Mouse (Mus musculus) hindbrain, embryonic 14.5 days (tissue): Measurements from ENCODE around the gene Myh6. TPM values are rescaled to one million over a fixed set of nuclear protein-coding genes. Genes with fewer than 3 reads are reported as not detected.
"Not testable (repeated sequence)": the region's sequence is repeated elsewhere in the genome, so short reads cannot be mapped to it uniquely, and the experiment has no call there.

Source experiments
- ATAC-seq: fragments of 200-750 bp; cut with Nextera tagmentation; 2 replicates; pipeline ENCODE4 v1.8.0; 2017; ENCODE audit warnings: moderate number of reproducible peaks, mild to moderate bottlenecking, moderate TSS enrichment, moderate library complexity; ENCODE audit not compliant: low FRiP score
- DNase-seq: peaks from one replicate; pipeline ENCODE4 v3.0.0-alpha.2; 2015; ENCODE audit warnings: low spot score
- H3K27ac ChIP-seq: fragments of 300-500 bp; sonication (generic); 2 replicates; pipeline ENCODE4 v1.5.1; 2014; ENCODE audit warnings: mild to moderate bottlenecking, moderate library complexity
- H3K27me3 ChIP-seq: fragments of 300-500 bp; sonication (generic); 2 replicates; pipeline ENCODE4 v1.6.1; 2014; ENCODE audit warnings: mild to moderate bottlenecking, low read length, mixed read lengths; ENCODE audit not compliant: control insufficient read depth, insufficient read depth
- H3K36me3 ChIP-seq: fragments of 300-500 bp; sonication (generic); replicated peaks from 2 replicates; pipeline ENCODE4 v1.6.1; 2014; ENCODE audit not compliant: control insufficient read depth, insufficient read depth
- H3K4me1 ChIP-seq: fragments of 300-500 bp; sonication (generic); replicated peaks from 2 replicates; pipeline ENCODE4 v1.6.1; 2014; ENCODE audit warnings: antibody characterized with exemption, low read length, mixed read lengths; ENCODE audit not compliant: control insufficient read depth, insufficient read depth
- H3K4me2 ChIP-seq: fragments of 300-500 bp; sonication (generic); replicated peaks from 2 replicates; pipeline ENCODE4 v1.6.1; 2014; ENCODE audit warnings: mild to moderate bottlenecking, moderate library complexity
- H3K4me3 ChIP-seq: fragments of 300-500 bp; sonication (generic); replicated peaks from 2 replicates; pipeline ENCODE4 v1.5.1; 2014; ENCODE audit warnings: mild to moderate bottlenecking, low read length
- H3K9ac ChIP-seq: fragments of 300-500 bp; sonication (generic); 2 replicates; pipeline ENCODE4 v1.6.1; 2014
- H3K9me3 ChIP-seq: fragments of 300-500 bp; sonication (generic); 2 replicates; pipeline ENCODE4 v1.6.1; 2016; ENCODE audit warnings: low read length; ENCODE audit not compliant: control insufficient read depth
- WGBS: fragments of 180-500 bp; shearing (Covaris S2); extraction: QIAGEN DNeasy Blood & Tissue Kit; methylation state at CpG from one replicate; pipeline ENCODE4 v1.1.7; 2014; 5-methylcytosine and 5-hydroxymethylcytosine counted together
- polyA plus RNA-seq: library from polyadenylated mRNA; unstranded; fragments of >200 nt; fragmentation: Nextera tagmentation; extraction: Ambion mirVana; gene quantifications from 2 replicates; pipeline ENCODE4 v1.2.1, GENCODE M21; 2014

Gene Myh6
- polyA plus RNA-seq, 1 experiment from 2014 or later: 2.1 TPM

GRCm38 (mm10) chr14:54981934-54982333 is 15.2 kb upstream of the Myh6 start:
- H3K4me1 ChIP-seq: no peaks in the 10 kb centered on the region
- H3K27ac ChIP-seq: no peak overlapping the region
- WGBS: 89% methylated on average over 7 of the region's 7 CpGs
- no peaks in the 10 kb centered on the region for H3K27me3 ChIP-seq
- DNase-seq (no peak), ATAC-seq (no peak)
- no peak overlapping the region for H3K4me3 ChIP-seq
- H3K9ac ChIP-seq: no peak overlapping the region
- H3K9me3 ChIP-seq: no peaks in the 10 kb centered on the region
- H3K4me2 ChIP-seq: no peak overlapping the region
- H3K36me3 ChIP-seq: no peaks in the 10 kb centered on the region

DNA sequence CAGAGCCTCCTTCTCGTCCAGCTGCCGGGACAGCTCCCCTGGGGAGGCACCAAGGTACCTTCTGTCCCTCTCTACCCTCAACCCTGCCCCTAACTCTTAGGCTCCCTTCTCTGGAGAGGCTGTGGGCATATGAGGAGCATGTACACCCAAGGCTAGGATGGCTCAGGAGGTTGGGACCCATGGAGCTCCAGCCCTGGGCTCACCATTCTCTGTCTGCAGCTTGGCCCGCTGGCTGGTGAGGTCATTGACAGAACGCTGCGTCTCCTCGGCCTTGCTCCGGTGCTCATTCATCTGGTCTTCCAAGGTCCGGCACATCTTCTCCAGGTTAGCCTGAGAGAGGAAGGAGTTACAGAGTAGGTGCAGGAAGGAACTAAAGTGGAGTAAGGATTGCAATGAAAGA is 11.9 kb upstream of the Myh6 start:
- no peak overlapping the region for H3K9ac ChIP-seq
- H3K36me3 ChIP-seq: no peaks in the 10 kb centered on the region
- no peak overlapping the region for H3K4me3 ChIP-seq
- ATAC-seq (no peak), DNase-seq (no peak)
- no peak overlapping the region for H3K4me2 ChIP-seq
- no peak overlapping the region for H3K27ac ChIP-seq
- no peaks in the 10 kb centered on the region for H3K9me3 ChIP-seq
- peaks cover 11% of the 10 kb centered on the region for H3K4me1 ChIP-seq
- no peaks in the 10 kb centered on the region for H3K27me3 ChIP-seq
- WGBS: 91% methylated on average over 8 of the region's 8 CpGs

DNA sequence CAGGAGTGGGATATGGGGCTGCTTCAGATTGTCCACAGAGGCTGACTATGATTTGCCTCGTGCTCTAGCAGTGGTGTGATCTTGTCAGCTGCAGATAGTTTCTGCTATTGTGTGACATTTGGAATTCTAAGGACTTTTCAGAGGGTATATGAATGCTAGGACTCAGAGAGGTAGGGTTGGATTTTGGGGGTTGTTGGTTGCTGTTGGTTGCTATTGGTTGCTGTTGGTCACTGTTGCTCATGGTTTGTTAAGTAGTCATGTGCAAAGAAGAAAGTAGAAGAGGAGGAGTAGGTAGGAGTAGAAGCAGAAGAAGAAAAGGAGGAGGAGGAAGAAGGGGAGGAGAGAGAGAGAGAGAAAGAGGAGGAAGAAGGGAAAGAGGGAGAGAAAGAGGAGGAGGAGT is 9.9 kb upstream of the Myh6 start, which contains the start of gene Gm17428:
Gene Gm17428 (plus strand): TSS at position 301 of the 400 bp plus-strand sequence.
- Histone ChIP-seq H3K4me1 (peaks cover 15% of the 10 kb centered on the region), H3K27me3 (no peaks in the 10 kb centered on the region), H3K4me2 (no peak within 1 kb of the TSS), H3K9me3 (no peaks in the 10 kb centered on the region), H3K27ac (no peak within 1 kb of the TSS), H3K9ac (no peak within 1 kb of the TSS), H3K36me3 (no peaks in the 10 kb centered on the region), H3K4me3 (no peak within 1 kb of the TSS)
- no peak for DNase-seq
- WGBS: 88% methylated on average over 1 of the region's 1 CpGs
- no peak for ATAC-seq

DNA sequence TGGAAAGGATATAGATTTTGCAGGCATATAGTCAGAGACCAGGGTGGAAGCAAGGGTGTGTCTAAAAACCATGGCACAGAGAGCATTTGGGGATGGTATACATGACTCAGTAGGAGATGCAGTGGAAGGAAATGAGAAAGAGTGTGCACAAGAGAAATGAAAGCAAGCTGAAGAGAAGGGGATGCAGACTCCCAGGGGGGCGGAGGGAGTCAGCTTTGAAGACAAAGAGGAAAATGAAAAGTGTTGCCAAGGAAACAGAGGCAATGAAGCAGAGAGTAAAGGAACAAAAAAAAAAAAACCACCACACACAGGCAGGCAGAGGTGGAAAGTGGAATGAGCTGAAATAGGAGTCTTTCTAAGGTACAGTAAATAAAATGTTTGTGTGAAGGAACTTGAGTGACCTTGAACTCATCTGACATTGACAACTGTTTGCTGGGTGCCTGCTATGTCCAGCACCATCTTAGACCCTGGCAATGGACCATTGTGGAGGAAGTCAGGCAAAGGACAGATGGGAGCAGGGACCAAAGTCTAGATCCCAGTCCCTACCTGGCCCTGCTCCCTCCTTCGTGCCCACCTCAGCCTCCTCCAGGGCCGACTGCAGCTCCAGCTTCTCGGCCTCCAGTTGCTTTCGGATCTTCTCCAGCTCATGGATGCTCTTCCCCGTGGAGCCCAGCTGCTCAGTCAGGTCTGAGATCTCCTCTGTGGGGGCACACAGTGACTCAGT is 7.5 kb upstream of the Myh6 start:
- Histone ChIP-seq H3K4me1 (peaks cover 15% of the 10 kb centered on the region), H3K4me2 (no peak overlapping the region), H3K27ac (peak overlapping the region; percentile 91), H3K9ac (0 out of 2 replicates have a peak overlapping the region, but pooled peaks have one; percentile 20), H3K9me3 (no peaks in the 10 kb centered on the region), H3K36me3 (no peaks in the 10 kb centered on the region), H3K4me3 (no peak overlapping the region), H3K27me3 (no peaks in the 10 kb centered on the region)
- DNase-seq (peak; percentile 76), ATAC-seq (peak; percentile 62)
- WGBS: 73% methylated on average over 6 of the region's 6 CpGs

GRCm38 (mm10) chr14:54972786-54973185 is 6.1 kb upstream of the Myh6 start:
- peak overlapping the region; percentile 91 for H3K27ac ChIP-seq
- H3K4me2 ChIP-seq, DNase-seq, H3K4me3 ChIP-seq, H3K9ac ChIP-seq, H3K9me3 ChIP-seq, H3K27me3 ChIP-seq, ATAC-seq, H3K36me3 ChIP-seq: not testable (repeated sequence)
- WGBS: 98% methylated on average over 8 of the region's 11 CpGs
- H3K4me1 ChIP-seq: peaks cover 15% of the 10 kb centered on the region

- no peak overlapping the region for H3K9ac ChIP-seq
- no peak overlapping the region for H3K27ac ChIP-seq
- H3K27me3 ChIP-seq: no peaks in the 10 kb centered on the region
- DNase-seq (no peak), ATAC-seq (no peak)
- H3K4me1 ChIP-seq: peaks cover under 1% of the 10 kb centered on the region; the same call in 1 of the 2 replicates
- no peak overlapping the region for H3K4me3 ChIP-seq
- no peak overlapping the region for H3K4me2 ChIP-seq
- no peaks in the 10 kb centered on the region for H3K9me3 ChIP-seq
- H3K36me3 ChIP-seq: no peaks in the 10 kb centered on the region
Measured at GRCm38 (mm10) chr14:54968344-54968743, 1.6 kb upstream of the Myh6 start.

DNA sequence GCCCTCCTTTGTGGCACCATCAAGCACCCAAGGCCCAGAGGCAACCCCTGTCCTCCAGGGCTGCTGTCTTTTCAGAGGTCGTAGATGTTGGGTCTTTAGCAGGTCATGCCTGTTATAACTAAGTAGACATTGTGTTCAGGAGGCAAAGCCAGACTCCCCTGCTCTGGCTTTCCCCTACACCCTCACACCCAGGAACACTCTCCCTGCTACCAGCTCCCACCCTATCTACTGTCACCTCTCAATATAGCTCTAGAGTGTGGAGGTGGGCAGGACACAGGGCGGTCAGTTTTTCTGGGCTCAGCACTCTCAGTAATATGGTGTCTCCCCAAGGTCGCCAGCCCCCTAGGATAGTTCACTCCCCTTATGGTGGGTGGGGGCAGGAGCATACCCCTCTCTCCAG is 1.1 kb upstream of the Myh6 start:
- no peaks in the 10 kb centered on the region for H3K9me3 ChIP-seq
- no peaks in the 10 kb centered on the region for H3K27me3 ChIP-seq
- no peak overlapping the region for H3K9ac ChIP-seq
- no peaks in the 10 kb centered on the region for H3K36me3 ChIP-seq
- H3K4me3 ChIP-seq: no peak overlapping the region
- no peak overlapping the region for H3K27ac ChIP-seq
- H3K4me2 ChIP-seq: no peak overlapping the region
- 91% methylated on average over 3 of the region's 3 CpGs for WGBS
- no peak for ATAC-seq
- no peaks in the 10 kb centered on the region for H3K4me1 ChIP-seq
- DNase-seq: no peak

- no peaks in the 10 kb centered on the region for H3K27me3 ChIP-seq
- no peaks in the 10 kb centered on the region for H3K4me1 ChIP-seq
- H3K4me3 ChIP-seq: no peak overlapping the region
- 83% methylated on average over 6 of the region's 6 CpGs for WGBS
- ATAC-seq (no peak), DNase-seq (no peak)
- H3K4me2 ChIP-seq: no peak overlapping the region
- no peaks in the 10 kb centered on the region for H3K9me3 ChIP-seq
- no peak overlapping the region for H3K27ac ChIP-seq
- no peaks in the 10 kb centered on the region for H3K36me3 ChIP-seq
- H3K9ac ChIP-seq: no peak overlapping the region
Measured at GRCm38 (mm10) chr14:54965631-54966030, 1.1 kb downstream of the Myh6 start.

DNA sequence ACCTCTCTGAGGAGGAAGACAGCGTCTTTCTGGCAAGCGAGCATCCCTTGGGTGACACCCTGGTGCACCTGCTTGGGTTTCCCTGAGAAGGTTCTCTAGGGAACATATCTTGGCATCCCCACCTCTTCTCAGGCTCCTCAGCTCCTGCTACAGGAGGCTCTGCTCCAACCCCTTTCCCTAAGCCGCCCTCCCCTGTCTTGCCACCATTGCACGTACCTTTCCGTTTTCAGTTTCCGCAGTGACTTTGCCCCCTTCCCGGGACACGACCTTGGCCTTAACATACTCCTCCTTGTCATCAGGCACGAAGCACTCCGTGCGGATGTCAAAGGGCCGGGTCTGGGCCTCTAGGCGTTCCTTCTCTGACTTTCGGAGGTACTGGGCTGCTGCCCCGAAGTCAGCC is 1.7 kb downstream of the Myh6 start:
- no peaks in the 10 kb centered on the region for H3K9me3 ChIP-seq
- H3K27me3 ChIP-seq: no peaks in the 10 kb centered on the region
- H3K4me3 ChIP-seq: no peak overlapping the region
- DNase-seq (no peak), ATAC-seq (no peak)
- no peaks in the 10 kb centered on the region for H3K36me3 ChIP-seq
- 85% methylated on average over 15 of the region's 15 CpGs for WGBS
- no peak overlapping the region for H3K27ac ChIP-seq
- H3K4me1 ChIP-seq: no peaks in the 10 kb centered on the region
- H3K4me2 ChIP-seq: no peak overlapping the region
- H3K9ac ChIP-seq: no peak overlapping the region

GRCm38 (mm10) chr14:54963727-54964126 is 3.0 kb downstream of the Myh6 start:
- H3K4me2 ChIP-seq: no peak overlapping the region
- H3K9ac ChIP-seq: no peak overlapping the region
- H3K27me3 ChIP-seq: no peaks in the 10 kb centered on the region
- H3K4me3 ChIP-seq: no peak overlapping the region
- no peaks in the 10 kb centered on the region for H3K9me3 ChIP-seq
- no peaks in the 10 kb centered on the region for H3K36me3 ChIP-seq
- H3K4me1 ChIP-seq: no peaks in the 10 kb centered on the region
- DNase-seq (no peak), ATAC-seq (no peak)
- no peak overlapping the region for H3K27ac ChIP-seq
- 87% methylated on average over 11 of the region's 11 CpGs for WGBS
